Mouse (Mus musculus): ENCODE results near the gene Aamp. TPM values are rescaled to one million over a fixed set of nuclear protein-coding genes. Genes with fewer than 3 reads are reported as not detected.
A peak's percentile ranks its signal among the peaks of the same experiment; 100 is the strongest.

The Aamp gene
- polyA plus RNA-seq, 1 experiment, result 123 TPM

DNA sequence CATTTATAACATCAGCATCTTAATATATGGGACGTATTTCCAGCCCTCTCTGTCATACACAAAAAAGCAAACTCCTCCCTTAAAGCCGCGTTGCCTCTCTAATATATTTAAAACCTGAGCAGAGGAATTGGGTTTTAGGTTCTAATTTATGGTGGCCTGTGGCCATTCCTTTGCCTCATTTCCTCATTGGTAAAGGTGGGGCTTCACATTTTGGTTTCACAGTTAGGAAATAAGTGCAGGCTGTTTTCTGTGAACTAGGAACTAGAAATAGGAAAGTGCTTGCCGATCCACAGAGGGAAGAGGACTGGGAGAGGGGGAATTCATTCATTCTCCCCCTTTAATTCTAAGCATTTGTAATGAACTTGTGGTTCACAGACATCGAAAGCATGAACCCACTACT lies 46.9 kb downstream of the Aamp start:
- Histone ChIP-seq H3K79me2 (ENCODE audit: control insufficient read depth, insufficient read depth) (peaks cover 63% of the 10 kb centered on the region), H3K4me3 (ENCODE audit: insufficient read depth, poor library complexity, severe bottlenecking) (peak overlapping the region; percentile 92), H3K79me3 (ENCODE audit: low read depth) (peaks cover 58% of the 10 kb centered on the region), H3ac (ENCODE audit: control insufficient read depth, insufficient read length, low read depth) (peak overlapping the region; percentile 68), H3K27me3 (ENCODE audit: control insufficient read depth, insufficient read depth, insufficient read length) (no peaks in the 10 kb centered on the region), H3K36me3 (ENCODE audit: control insufficient read depth, insufficient read depth) (peaks cover 6% of the 10 kb centered on the region)
- TF ChIP-seq MAX (IDR thresholded peaks at IDR 0.05) (no peak), MYOD1 (IDR thresholded peaks at IDR 0.05; ENCODE audit: control insufficient read depth, insufficient read length, low read depth) (no peak), CTCF (IDR thresholded peaks at IDR 0.05; ENCODE audit: control insufficient read depth, insufficient read depth, insufficient read length) (no peak), USF1 (IDR thresholded peaks at IDR 0.05; ENCODE audit: low read depth) (no peak), CEBPB (IDR thresholded peaks at IDR 0.05; ENCODE audit: low read depth) (no peak), FOSL1 (IDR thresholded peaks at IDR 0.05; ENCODE audit: insufficient read depth, low read length, poor library complexity, severe bottlenecking) (no peak), MYOG (IDR thresholded peaks at IDR 0.05; ENCODE audit: control insufficient read depth, extremely low read depth, insufficient read length) (no peak)

DNA sequence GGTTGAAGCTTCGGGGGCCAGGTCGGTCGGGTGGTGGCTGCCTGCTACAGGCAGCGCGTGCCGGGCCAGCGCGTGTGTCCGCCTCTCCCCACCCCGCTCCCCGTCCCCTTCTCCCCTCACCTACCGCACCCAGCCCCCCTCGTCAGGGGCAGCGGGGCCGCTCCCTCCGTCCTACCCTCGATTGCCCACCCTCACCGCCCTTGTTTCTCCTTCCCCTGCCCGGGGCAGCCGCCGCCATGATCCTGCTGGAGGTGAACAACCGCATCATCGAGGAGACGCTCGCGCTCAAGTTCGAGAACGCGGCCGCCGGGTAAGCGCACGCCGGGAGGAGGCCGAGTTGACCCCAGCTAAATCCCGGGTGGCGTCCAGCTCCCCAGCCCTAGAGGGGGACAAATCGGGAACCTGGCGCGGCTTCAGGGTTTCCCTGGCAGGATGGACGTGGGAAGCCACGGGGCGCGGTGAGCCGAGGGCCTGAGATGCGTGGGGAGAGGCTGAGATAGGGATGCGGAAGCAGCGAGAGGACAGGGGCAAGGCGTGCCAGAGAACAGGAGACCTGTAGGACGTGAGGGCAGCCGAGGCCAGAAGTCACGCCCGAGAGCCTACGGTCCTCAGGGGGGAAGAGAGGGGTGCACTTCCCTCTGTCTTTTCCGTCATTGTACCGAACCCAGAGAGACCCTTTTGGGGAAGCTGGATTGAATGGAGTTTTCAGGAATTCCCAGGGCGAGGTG lies 47.8 kb downstream of the Aamp start:
- TF ChIP-seq MAX (IDR thresholded peaks at IDR 0.05) (peak; percentile 12), USF1 (IDR thresholded peaks at IDR 0.05; ENCODE audit: low read depth) (no peak)
- peak overlapping the region; percentile 83 for H3ac ChIP-seq (ENCODE audit: control insufficient read depth, insufficient read length, low read depth)
- H3K27me3 ChIP-seq (ENCODE audit: control insufficient read depth, insufficient read depth, insufficient read length), result no peaks in the 10 kb centered on the region
- peaks cover 49% of the 10 kb centered on the region for H3K79me3 ChIP-seq (ENCODE audit: low read depth)
- H3K4me3 ChIP-seq (ENCODE audit: insufficient read depth, poor library complexity, severe bottlenecking), result peak overlapping the region; percentile 92
- peaks cover 54% of the 10 kb centered on the region for H3K79me2 ChIP-seq (ENCODE audit: control insufficient read depth, insufficient read depth)
- no peaks in the 10 kb centered on the region for H3K36me3 ChIP-seq (ENCODE audit: control insufficient read depth, insufficient read depth)

DNA sequence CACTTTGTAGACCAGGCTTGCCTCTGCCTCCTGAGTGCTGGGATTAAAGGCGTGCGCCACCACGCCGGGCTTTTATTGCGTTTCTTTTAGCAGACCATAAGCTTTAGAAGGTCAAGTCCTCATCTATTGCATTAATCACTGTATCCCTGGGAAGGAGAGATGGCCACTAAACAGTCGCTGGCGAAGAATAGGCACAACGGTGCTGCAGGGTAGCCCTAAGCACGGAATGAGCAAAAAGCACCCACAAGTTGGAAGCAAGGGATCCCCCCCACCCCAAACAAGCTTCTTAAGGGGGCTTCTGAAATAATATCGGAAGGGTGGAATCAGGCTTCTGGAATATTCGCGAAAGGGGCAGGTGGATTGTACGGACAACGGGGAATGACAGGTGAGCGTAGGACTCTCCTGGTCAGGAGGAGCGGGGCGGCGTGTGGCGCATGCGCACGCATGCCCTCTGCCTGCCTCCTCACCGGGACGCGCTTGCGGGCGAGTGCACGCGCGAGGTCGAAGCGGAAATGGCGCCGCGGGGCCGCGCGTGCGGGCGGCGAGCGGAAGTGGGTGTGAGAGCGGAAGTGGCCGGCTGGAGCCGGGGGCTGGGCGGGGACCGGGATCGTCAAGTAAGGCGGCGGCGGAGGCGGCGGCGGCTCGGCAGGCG lies 48.5 kb downstream of the Aamp start, which contains the start of gene Arpc2:
Arpc2 (plus strand) TSS at position 147 of the 652 bp plus-strand sequence.
- no peak for TF ChIP-seq MYOG (IDR thresholded peaks at IDR 0.05; ENCODE audit: control insufficient read depth, extremely low read depth, insufficient read length)
- no peak for TF ChIP-seq MYOD1 (IDR thresholded peaks at IDR 0.05; ENCODE audit: control insufficient read depth, insufficient read length, low read depth)
- TF ChIP-seq CEBPB (IDR thresholded peaks at IDR 0.05; ENCODE audit: low read depth), result no peak
- TF ChIP-seq MAX (IDR thresholded peaks at IDR 0.05), result no peak
- no peak for TF ChIP-seq FOSL1 (IDR thresholded peaks at IDR 0.05; ENCODE audit: insufficient read depth, low read length, poor library complexity, severe bottlenecking)
- TF ChIP-seq CTCF (IDR thresholded peaks at IDR 0.05; ENCODE audit: control insufficient read depth, insufficient read depth, insufficient read length), result no peak
- no peak for TF ChIP-seq USF1 (IDR thresholded peaks at IDR 0.05; ENCODE audit: low read depth)
- H3K4me3 ChIP-seq (ENCODE audit: insufficient read depth, poor library complexity, severe bottlenecking), result peak within 1 kb of the TSS; percentile 92
- H3K79me2 ChIP-seq (ENCODE audit: control insufficient read depth, insufficient read depth), result peaks cover 47% of the 10 kb centered on the region
- H3ac ChIP-seq (ENCODE audit: control insufficient read depth, insufficient read length, low read depth), result peak within 1 kb of the TSS; percentile 83
- H3K79me3 ChIP-seq (ENCODE audit: low read depth), result peaks cover 43% of the 10 kb centered on the region
- H3K27me3 ChIP-seq (ENCODE audit: control insufficient read depth, insufficient read depth, insufficient read length), result no peaks in the 10 kb centered on the region
- H3K36me3 ChIP-seq (ENCODE audit: control insufficient read depth, insufficient read depth), result no peaks in the 10 kb centered on the region

DNA sequence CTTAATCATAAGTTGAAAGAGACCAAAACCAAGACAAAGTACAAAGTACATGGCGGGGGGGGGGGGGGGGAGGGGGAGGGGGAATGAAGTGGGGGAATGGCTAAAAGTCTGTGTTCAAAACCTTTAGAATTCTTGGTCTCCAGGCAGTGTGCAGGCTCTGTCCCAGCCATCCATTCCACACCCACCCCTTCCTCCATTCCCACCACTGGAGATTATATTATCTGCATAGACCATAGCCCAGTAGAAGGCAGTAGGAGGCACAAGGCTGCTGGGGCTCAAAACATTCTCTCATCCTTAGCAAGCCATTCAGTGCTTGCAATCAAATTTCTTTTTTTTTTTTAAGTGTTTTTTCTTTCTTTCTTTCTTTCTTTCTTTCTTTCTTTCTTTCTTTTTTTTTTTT lies 53.5 kb downstream of the Aamp start:
- no peak for TF ChIP-seq MYOG (IDR thresholded peaks at IDR 0.05; ENCODE audit: control insufficient read depth, extremely low read depth, insufficient read length)
- no peak for TF ChIP-seq CTCF (IDR thresholded peaks at IDR 0.05; ENCODE audit: control insufficient read depth, insufficient read depth, insufficient read length)
- no peak for TF ChIP-seq USF1 (IDR thresholded peaks at IDR 0.05; ENCODE audit: low read depth)
- TF ChIP-seq MYOD1 (IDR thresholded peaks at IDR 0.05; ENCODE audit: control insufficient read depth, insufficient read length, low read depth), result no peak
- no peak for TF ChIP-seq MAX (IDR thresholded peaks at IDR 0.05)
- no peak for TF ChIP-seq FOSL1 (IDR thresholded peaks at IDR 0.05; ENCODE audit: insufficient read depth, low read length, poor library complexity, severe bottlenecking)
- no peak for TF ChIP-seq CEBPB (IDR thresholded peaks at IDR 0.05; ENCODE audit: low read depth)
- H3K36me3 ChIP-seq (ENCODE audit: control insufficient read depth, insufficient read depth), result no peaks in the 10 kb centered on the region
- no peaks in the 10 kb centered on the region for H3K79me3 ChIP-seq (ENCODE audit: low read depth)
- no peak overlapping the region for H3ac ChIP-seq (ENCODE audit: control insufficient read depth, insufficient read length, low read depth)
- H3K4me3 ChIP-seq (ENCODE audit: insufficient read depth, poor library complexity, severe bottlenecking), result no peak overlapping the region
- no peaks in the 10 kb centered on the region for H3K27me3 ChIP-seq (ENCODE audit: control insufficient read depth, insufficient read depth, insufficient read length)
- no peaks in the 10 kb centered on the region for H3K79me2 ChIP-seq (ENCODE audit: control insufficient read depth, insufficient read depth)

DNA sequence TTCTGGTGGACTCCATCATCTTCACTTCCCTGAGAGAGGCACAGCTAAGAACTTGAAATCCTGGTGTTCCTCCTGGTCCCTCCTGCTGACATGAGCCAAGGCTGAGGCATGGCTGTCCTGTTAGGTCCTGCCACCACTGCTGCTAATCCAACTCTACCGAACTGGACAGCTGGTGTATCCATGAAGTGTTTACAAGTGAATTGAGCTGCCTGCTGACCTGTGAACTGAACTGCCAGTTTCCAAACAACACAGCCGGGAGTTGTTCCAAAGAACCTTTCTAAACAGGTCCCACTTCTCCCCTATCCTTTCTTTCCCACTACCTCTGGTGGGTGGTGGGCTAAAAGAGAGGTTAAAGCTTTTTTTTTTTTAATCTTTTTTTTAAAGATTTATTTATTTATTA lies 54.6 kb downstream of the Aamp start:
- Histone ChIP-seq H3K27me3 (ENCODE audit: control insufficient read depth, insufficient read depth, insufficient read length) (no peaks in the 10 kb centered on the region), H3ac (ENCODE audit: control insufficient read depth, insufficient read length, low read depth) (no peak overlapping the region), H3K36me3 (ENCODE audit: control insufficient read depth, insufficient read depth) (no peaks in the 10 kb centered on the region), H3K79me3 (ENCODE audit: low read depth) (no peaks in the 10 kb centered on the region), H3K4me3 (ENCODE audit: insufficient read depth, poor library complexity, severe bottlenecking) (no peak overlapping the region), H3K79me2 (ENCODE audit: control insufficient read depth, insufficient read depth) (no peaks in the 10 kb centered on the region)
- TF ChIP-seq USF1 (IDR thresholded peaks at IDR 0.05; ENCODE audit: low read depth) (no peak), MAX (IDR thresholded peaks at IDR 0.05) (no peak), MYOG (IDR thresholded peaks at IDR 0.05; ENCODE audit: control insufficient read depth, extremely low read depth, insufficient read length) (no peak), CEBPB (IDR thresholded peaks at IDR 0.05; ENCODE audit: low read depth) (no peak)

Other genes with a start within 250 kb of the Aamp start
- gene Tns1, start 160.3 kb downstream of the Aamp start, polyA plus RNA-seq (2012; fragmentation: generic; extraction: Trizol), result 118 TPM
- 0.05 TPM for gene Rufy4, start 159.2 kb downstream of the Aamp start, polyA plus RNA-seq (2012; fragmentation: generic; extraction: Trizol)
- gene Cxcr2, start 130.7 kb downstream of the Aamp start, polyA plus RNA-seq (2012; fragmentation: generic; extraction: Trizol), result 0.04 TPM
- not detected for gene Cxcr1, start 90.1 kb downstream of the Aamp start, polyA plus RNA-seq (2012; fragmentation: generic; extraction: Trizol)
- gene Arpc2, start 48.7 kb downstream of the Aamp start, polyA plus RNA-seq (2012; fragmentation: generic; extraction: Trizol), result 281 TPM
- not detected for gene Gpbar1, start 6.2 kb downstream of the Aamp start, polyA plus RNA-seq (2012; fragmentation: generic; extraction: Trizol)
- gene Pnkd, start 192 bp upstream of the Aamp start, polyA plus RNA-seq (2012; fragmentation: generic; extraction: Trizol), result 68.0 TPM
- 38.1 TPM for gene Tmbim1, start 20.9 kb upstream of the Aamp start, polyA plus RNA-seq (2012; fragmentation: generic; extraction: Trizol)
- gene Catip, start 77.4 kb upstream of the Aamp start, polyA plus RNA-seq (2012; fragmentation: generic; extraction: Trizol), result not detected
- gene Slc11a1, start 90.5 kb upstream of the Aamp start, polyA plus RNA-seq (2012; fragmentation: generic; extraction: Trizol), result 2.2 TPM
- gene Ctdsp1, start 106.8 kb upstream of the Aamp start, polyA plus RNA-seq (2012; fragmentation: generic; extraction: Trizol), result 78.7 TPM
- gene Vil1, start 124.6 kb upstream of the Aamp start, polyA plus RNA-seq (2012; fragmentation: generic; extraction: Trizol), result 0.02 TPM
- gene Cnot9, start 221.3 kb upstream of the Aamp start, polyA plus RNA-seq (2012; fragmentation: generic; extraction: Trizol), result 52.4 TPM

All from C2C12 (cell line).